Mouse (Mus musculus) cerebral cortex, adult 2 months (tissue): ENCODE data around the gene Pla1a.

Experiments
- WGBS: fragments of 180-500 bp; shearing (Covaris S2); methylation state at CpG from one replicate; pipeline ENCODE4 v1.1.7; 2018; 5-methylcytosine and 5-hydroxymethylcytosine counted together

Gene Pla1a

GRCm38 (mm10) chr16:38389284-38389893 lies 43.6 kb downstream of the Pla1a start:
- 84% methylated on average over 8 of the region's 8 CpGs for WGBS

DNA sequence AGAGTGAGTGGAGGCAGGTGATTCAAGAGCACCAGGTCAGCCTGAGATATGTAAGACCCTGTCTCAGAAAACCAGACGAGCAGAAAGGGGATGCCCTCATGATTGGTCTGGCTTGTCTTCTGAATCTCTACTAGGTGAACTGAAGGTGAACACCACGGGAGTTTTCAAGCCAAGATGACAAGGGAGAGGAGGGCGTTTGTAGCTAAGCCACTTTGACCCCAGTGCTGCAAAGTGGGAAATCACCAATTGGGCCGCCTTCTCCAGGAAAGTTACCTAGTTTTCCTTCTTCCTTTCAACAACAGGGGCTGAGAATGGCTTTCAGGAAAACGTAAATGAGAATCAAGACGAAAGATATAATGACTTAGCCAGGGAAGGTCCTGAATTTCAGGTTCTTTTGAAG lies 44.2 kb downstream of the Pla1a start:
- WGBS = 90% methylated on average over 6 of the region's 6 CpGs

DNA sequence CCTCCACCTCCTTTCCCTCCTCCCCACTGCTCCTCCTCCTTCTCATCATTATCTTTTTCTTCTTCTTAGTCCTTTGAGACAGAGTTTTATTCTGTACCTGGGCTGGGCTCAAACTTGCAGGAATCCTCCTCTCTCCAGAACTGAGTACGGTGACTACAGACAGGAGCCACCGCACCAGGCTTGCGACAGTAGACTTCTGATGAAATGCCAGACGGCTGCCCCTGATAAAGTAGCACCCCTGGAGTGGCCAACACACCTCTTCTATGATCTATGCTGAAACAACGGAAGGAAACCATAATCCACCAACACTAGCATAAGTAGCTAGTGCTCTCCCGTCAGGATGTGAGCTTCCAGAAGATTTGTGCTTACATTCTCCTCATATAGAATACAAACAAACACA lies 45.6 kb downstream of the Pla1a start:
- 83% methylated on average over 6 of the region's 6 CpGs for WGBS

- WGBS = 95% methylated on average over 4 of the region's 4 CpGs
These were observed 47.2 kb downstream of the Pla1a start for GRCm38 (mm10) chr16:38385700-38386099.

- 95% methylated on average over 6 of the region's 6 CpGs for WGBS
These were observed 47.7 kb downstream of the Pla1a start for GRCm38 (mm10) chr16:38385184-38385634.

DNA sequence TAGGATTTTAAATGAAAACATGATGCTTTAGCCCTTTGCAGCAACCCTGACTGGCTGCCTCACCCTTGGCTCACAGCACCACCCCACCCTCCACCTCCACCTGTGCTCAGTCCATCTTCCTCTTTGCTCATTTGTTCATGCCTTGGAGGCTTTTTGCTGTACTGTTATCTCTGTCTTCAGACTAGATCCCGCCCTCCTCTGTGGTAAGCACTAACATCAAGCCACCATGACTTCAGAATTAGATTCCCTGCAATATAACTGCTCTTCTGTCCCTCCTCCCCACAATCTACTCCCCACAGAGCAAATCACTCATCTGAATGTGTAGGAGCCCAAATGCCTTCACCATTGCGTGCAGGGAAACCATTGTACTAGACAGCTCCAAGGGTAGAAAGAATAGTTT lies 49.3 kb downstream of the Pla1a start:
- 84% methylated on average over 2 of the region's 2 CpGs for WGBS

DNA sequence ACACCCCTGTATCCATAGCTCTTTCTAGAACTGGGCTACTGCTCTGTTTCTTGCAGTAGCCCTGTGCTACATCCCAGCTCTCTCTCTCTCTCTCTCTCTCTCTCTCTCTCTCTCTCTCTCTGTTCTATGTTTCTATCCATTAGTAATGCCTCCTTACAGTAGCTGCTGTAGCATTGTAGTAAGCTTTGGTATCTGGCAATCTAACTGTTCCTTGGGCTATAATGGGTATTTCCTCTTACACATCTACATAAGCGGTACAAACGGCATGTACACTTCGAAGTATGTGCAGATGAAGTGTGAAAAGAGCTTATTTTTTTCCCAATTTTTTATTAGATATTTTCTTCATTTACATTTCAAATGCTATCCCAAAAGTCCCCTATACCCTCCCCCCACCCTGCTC lies 53.0 kb downstream of the Pla1a start:
- 85% methylated on average over 3 of the region's 3 CpGs for WGBS

DNA sequence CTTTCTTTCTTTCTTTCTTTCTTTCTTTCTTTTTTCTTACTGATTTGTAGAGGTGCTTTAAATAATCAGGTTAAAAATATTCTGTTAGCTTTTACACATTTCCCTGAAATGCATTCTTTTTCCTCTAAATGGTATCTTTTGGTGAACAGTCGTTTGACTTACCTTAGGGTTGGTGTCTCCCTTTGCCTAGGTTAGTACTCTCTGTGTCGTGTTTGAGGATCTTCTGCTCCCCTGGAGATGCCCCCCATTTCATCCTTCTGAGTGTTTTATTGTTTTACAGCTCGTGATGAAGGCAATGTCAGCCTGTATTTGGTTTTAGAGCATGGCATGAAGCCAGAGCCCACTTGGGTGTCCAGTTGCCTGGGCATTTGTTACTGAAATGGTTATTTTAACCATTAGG lies 53.5 kb downstream of the Pla1a start:
- 75% methylated on average over 3 of the region's 3 CpGs for WGBS

DNA sequence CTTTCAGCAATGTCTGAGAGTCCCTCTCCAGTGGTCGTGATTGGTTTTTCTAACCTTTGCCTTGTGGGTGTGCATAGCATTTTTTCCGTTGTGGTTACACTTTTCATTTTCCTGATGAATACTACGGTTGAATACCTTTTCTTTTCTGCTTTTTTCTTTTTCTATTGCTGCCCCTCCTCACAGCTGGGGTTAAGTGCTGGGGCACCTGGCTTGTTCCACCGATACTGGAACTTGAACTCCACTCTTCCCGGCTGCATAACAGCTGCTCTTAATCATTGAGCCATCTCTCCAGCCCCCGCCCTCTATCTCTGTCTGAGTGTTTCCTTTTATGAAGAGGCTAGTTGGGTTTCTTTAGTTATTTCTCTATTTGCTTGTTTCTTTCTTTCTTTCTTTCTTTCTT lies 53.9 kb downstream of the Pla1a start:
- 77% methylated on average over 6 of the region's 6 CpGs for WGBS

DNA sequence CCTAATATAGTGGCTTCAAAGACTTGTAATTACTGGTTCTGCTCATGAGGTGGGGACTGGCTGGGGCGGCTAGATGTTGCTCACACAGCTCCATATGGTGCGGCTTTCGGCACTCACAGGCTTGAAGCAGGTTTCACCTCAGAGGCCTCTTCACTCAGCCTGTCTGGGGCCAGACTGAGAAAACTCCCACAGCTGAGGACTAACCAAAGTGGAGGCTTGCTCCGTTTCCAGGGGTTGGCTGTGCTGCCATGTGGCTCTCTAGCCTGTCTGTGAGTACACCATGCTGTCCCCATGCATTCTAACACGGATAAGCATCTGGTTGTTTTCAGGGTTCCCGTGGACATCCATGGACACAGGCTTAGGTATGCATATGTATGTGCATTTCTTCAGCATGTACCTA lies 54.4 kb downstream of the Pla1a start:
- 81% methylated on average over 6 of the region's 6 CpGs for WGBS

DNA sequence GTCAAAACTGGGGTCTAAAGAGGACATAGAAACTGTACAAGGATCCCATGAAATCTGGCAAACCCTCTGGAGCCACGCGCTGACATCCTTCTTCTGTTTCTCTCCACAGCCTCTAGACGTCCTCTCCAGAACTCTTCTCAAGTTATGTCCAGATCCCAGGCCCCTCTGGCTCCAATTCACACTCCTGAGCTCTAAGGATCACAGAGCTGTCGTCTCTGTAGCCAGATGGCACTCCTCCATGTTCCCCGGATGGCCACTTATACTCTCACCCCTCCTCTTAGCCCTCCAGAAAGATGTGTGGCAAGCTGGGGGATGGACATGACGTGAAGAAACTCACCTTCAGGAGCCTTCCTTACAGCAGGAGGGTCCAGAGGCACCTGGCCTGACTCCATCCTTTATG lies 55.4 kb downstream of the Pla1a start:
- WGBS = 86% methylated on average over 6 of the region's 6 CpGs

DNA sequence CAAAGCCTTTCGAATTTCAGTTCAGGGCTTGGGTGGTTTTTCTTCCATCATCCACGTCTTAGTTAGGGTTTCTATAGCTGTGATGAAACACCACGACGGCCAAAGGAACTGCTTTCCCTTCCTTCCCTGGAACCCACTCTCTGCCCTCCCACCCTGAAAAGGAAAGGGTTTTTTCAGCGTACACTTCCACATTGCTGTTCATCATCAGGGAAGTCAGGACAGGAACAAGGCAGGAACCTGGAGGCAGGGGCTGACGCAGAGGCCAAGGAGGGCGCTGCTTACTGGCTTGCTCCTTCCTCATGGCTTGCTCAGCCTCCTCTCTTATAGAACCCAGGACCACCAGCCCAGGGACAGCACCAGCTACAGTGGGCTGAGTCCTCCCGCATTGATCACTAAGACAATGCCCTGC lies 56.1 kb downstream of the Pla1a start:
- WGBS = 27% methylated on average over 8 of the region's 8 CpGs

DNA sequence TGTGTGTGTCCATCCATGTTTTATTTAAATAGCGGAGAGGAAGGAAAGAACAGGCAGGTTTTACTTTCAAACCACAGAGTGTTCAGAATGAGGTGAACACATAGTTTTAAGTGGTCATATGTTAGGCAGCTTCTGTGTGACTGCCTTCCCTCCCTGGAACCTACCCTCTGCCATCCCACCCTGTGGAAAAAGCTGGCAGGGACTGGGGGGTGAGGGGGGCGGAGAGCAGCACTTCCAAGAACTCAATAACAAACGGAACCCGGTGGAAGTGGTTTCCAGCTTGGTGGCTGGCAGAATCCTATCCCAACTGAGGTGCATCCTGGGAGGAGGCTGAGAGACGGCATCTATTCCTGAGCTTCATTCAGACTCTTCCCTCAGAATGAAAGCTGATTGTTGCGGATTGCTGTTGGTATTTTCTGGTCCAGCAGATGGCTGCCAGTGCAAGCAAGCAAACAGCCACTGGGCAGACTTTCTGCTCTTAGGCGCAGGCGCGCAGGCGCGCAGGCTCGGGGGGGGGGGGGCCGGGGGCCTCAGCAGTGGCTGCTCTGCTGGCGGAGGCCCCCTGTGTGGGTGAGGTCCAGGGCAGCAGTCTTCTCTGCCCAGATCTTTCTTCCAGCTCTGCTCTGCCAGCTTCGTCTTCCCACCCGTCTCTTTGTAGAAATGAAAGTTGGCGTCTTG lies 56.6 kb downstream of the Pla1a start:
- WGBS = 11% methylated on average over 16 of the region's 17 CpGs

DNA sequence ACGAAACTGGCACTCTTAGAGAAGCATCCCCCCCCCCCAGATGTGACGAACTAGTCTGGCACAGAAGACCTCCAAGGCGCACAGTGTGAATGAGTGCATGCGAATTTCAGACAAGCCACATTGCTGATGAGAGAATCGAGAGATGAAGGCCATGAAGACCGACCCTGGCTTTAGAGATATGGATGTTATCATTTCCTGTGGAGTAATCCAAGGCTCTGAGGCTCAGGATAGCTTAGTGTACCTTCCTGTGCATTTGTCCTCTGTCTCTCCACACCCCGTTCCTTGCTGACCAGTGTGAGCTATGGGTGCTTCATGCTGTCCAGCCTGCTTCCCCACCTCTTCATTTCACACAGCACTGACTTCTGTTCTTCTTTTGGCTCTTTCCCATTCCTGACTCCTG lies 57.8 kb downstream of the Pla1a start:
- WGBS = 87% methylated on average over 7 of the region's 7 CpGs

DNA sequence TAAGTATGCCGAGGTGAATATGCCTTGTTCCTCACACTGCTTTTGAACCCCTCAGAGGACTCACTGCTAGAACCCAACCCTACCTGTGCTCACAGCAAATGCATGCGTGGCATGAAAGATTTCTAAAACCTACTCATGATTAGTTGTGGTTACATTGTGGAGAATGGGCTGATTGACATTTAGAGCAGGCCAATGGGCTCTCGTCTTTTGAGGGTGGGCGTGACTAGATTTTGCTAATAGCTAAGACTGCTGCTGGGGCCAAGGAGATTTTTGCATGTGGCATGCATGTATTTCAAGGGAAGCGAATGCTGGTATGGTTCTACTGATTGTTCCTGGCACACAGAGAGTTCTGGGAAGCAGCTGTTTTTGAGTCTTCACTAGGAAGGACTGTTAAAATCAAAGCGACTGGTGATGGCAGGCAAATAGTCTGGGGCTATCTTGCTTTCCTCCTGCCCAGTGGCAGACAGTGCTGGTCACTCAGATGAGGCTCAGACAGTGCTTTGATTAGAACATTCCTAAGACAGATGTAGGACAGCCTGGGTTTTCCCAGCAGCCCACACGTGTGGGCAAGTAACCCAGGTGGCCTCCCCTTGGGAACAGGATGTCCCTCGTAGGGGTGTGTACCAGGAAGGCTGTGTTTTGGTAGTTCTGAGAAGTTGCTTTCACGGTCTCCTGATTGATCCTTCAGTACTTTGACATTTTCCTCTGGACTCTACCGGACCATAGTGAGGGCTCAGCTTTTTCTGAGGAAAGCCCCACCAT lies 58.4 kb downstream of the Pla1a start:
- 78% methylated on average over 10 of the region's 10 CpGs for WGBS

DNA sequence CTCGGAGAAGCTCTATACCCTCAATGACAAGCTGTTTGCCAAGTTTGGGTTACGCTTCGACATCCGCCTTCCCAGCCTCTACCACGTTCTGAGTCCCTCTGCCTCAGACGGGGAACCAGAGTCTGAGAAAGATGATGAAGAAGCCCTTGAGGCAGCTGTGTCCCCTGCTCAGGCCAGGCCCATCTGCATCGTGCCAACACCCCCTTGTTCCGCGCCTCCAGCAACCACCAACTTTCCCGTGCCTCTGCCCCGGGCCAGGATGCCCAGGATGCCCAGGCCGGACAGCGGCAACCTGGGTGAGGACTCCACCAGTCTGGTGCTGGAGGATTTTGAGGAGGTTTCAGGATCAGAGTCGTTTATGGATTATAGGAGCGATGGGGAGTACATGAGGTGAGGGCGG lies 59.0 kb downstream of the Pla1a start:
- WGBS = 92% methylated on average over 16 of the region's 16 CpGs

- WGBS = 90% methylated on average over 10 of the region's 10 CpGs
These were observed 59.5 kb downstream of the Pla1a start for GRCm38 (mm10) chr16:38373439-38373838.

- 81% methylated on average over 4 of the region's 4 CpGs for WGBS
These were observed 60.1 kb downstream of the Pla1a start for GRCm38 (mm10) chr16:38372876-38373275.

GRCm38 (mm10) chr16:38371705-38372296 lies 61.1 kb downstream of the Pla1a start:
- 94% methylated on average over 15 of the region's 15 CpGs for WGBS

GRCm38 (mm10) chr16:38370633-38371374 lies 62.1 kb downstream of the Pla1a start:
- WGBS = 90% methylated on average over 8 of the region's 8 CpGs

DNA sequence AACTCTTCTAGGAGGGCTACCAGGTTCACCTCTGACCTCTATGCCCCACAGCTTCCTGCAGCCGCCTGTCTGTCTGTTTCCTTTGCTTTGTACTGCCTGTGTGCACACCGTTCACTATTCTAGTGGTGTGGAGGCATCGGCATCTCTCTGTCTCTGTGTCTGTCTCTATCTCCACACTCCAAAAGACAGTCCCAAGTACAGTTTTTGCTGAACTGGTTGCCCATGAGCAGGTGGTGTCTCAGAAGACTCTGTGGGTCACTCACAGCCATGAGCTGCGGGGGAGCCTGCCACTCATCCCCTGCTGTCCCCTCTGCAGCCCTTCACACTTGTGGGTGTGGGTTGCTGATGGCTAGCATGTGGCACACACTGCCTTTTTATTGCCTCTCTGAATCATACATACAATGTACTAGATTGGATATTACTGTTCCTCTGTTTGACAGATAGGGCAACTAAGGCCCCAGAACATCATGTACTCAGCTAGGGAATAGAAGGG lies 62.9 kb downstream of the Pla1a start:
- WGBS = 85% methylated on average over 4 of the region's 4 CpGs

- WGBS = 93% methylated on average over 8 of the region's 8 CpGs
These were observed 63.5 kb downstream of the Pla1a start for GRCm38 (mm10) chr16:38369431-38369830.
